Mouse (Mus musculus) cerebellum, adult 11 months (tissue): ENCODE measurements around the gene Syn3.

Source experiments
- DNase-seq: peaks from one replicate; pipeline ENCODE4 v3.0.0; 2022

Gene Syn3

DNA sequence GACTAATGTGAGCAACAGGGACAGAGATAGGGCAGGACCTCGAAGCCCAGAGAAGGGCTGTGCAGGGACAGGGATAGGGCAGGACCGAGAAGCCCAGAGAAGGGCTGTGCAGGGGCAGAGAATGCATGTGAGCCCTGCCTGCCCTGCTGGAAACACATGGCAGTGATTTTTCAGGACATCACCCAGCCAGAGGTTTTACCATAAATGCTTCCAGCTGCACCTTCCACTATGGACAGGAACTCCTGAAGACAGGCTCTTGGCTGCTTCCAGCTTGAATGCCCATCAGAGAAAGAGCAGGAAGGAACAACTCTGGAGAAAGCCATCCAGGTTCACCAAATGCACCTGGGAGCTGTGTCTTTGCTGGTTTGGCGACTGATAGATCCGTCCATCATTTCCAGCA lies 131.3 kb downstream of the Syn3 start:
- DNase-seq: no peak

DNA sequence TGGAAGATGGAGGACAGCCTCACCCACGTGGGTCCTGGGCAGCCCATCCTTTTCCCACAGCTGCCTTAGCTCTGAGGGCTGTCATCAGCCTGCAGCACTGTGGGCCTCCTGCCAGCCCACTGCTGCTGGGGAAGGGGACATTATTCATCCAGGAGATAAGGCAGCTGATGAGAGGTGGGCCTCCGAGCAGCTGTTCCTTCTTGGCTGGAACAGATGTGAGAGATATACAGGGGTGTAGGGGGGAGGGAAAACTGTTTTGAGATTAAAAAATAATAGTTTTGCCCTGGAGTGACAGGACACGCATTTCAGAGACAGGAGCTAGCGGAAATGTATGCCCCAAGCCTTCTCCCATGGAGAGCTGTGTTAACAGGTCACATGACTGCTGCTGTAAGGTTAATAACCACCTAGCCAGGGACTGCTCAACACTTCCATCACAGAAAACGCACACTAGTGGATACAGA lies 133.0 kb downstream of the Syn3 start:
- no peak for DNase-seq

DNA sequence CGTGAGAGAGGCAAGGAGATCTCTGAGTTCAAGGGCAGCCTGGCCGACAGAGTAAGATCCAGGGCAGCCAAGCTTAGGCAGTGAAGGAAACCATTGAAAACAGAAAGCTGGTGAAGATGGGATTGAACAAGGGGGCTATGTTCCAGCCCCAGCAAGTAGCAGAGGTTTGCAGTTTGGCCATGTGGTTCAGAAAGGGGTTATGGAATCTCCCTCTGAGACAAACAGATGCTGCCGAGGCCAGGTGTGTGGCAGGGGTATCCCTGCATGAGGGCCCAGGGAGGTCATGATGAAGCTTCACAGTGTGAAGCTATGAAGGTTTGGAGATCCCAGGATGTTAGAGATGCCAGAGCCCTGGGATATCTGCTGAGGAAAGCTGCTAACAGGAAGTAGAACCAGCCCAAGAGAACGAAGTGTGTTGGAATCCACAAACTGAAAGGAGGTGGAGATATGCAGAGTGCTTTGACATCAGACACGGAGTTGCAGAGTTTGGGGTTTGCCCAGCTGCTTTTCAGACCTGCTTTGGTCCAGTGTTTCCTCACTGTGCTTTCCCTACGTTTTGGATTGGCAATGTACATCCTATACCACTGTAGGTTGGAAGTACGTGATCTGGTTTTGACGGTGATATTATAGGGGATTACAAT lies 134.9 kb downstream of the Syn3 start:
- no peak for DNase-seq

DNA sequence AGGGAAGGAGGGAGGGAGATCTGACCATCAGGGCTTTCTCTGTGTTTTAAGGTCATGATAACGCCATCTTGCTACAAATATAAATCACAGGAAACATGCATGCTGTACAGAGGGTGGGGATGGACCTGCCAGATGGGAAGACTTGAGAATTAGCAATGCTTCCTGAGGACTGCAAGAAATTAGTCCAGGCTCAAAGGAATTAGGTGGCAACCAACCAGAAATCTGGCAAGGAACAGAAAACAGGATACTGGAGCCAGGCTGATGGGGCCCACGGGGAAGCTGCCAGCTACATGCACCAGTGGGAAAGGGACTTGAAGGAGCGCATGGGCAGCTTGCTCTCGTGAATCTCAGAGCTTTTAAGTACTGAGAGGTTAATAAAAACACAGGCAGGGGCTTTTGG lies 139.0 kb downstream of the Syn3 start:
- peak; percentile 73 for DNase-seq

DNA sequence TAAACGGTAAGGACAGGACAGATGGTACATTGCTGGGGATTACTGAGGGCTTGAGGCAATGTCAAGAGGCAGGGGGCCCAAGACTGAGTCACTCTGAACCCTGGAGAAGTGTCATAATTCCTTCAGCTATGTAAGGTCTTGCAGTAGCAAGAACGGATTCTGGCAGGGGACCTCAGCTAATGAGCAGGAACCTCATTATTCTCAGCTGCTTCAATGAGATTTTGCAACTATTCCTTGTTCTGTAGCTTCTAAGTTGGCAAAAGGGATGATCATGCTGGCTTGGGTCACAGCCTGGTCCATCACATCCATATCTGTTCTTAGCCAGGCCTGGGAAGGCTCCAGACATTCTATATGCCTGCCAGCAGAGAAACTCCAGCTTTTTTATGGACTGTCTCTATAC lies 139.5 kb downstream of the Syn3 start:
- DNase-seq: peak; percentile 50

DNA sequence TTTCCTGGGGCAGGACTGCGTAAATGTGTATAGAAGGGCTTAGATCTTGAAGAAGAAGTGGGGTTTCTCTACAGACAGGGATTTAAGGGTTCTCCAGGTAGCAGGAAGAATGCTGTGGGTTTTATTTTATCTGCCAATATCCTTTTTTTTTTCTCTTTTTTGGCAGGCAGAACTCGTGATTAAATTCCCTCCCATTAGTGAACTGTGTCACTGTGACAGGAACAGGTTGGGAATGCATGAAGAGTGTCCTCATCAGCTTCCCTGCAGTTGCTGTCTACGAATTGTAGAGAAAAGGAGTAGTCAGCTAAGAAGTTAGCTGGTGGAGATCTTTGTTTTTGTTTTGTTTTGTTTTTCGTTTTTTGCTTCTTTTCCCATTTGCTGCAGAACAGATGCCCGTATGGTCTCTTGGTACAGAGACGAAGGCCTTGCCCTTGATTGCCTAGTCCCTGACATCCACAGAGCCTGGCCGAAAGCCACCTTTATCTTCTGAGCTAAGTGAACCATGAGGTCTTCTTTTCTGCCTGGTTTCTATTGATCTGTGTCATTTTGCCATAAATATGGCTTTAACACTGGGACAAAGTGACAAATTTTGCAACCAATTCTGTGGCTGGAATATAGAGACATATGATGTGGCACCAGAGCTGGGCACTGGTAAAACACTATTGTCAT lies 140.3 kb downstream of the Syn3 start:
- DNase-seq: peak; percentile 20

DNA sequence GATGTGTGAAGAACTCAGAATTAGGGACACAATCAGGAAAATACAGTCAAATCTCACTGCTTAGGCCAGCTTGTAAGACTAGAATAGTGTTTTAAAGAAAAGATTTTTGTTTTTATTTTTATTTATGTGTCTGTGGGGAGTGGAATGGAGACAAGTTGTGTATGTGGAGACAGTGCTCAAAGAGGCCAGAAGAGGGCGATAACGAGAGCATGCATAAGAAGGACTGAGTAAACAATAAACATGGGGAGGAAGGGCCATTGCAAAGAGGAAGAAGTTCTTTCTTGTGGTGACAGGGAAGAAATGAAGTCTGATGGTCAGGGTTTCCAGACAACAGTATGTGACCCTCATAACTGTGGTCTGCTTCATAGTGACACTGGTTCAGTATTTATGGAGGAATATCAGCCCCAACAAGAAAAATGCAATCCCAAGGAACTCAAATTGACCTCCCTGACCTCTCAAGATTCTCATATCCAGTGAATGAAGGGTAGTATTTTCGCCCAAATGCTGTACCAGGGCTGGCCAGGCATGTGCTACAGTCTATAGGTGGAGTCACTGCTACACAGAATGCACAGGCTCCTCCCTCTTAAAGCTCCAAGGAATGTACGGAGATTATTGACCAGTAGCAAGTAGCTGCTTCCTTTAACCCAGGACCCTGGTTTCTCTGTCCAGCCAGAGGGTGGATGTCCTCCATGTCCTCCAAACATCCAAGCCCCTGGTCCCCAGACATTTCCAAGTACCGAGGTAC lies 141.7 kb downstream of the Syn3 start:
- no peak for DNase-seq

DNA sequence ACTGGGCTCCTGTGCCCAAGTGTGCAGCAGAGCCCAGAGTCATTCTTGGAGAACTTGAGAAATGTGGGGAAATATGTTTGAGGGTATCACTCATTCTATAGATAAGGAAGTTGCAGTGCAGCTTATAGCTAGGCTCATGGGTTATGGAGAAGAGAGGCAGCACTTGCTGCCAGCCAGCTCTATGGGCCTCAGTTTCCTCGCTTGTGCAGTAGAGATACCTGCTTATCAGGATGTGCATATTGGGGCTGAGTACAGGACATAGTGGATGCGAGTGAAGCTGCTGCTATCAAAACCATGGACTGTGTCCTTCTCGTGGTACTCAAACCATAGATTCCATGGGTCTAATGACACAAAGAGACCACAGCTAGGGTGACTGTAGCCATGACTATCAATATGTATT lies 146.2 kb downstream of the Syn3 start:
- no peak for DNase-seq

DNA sequence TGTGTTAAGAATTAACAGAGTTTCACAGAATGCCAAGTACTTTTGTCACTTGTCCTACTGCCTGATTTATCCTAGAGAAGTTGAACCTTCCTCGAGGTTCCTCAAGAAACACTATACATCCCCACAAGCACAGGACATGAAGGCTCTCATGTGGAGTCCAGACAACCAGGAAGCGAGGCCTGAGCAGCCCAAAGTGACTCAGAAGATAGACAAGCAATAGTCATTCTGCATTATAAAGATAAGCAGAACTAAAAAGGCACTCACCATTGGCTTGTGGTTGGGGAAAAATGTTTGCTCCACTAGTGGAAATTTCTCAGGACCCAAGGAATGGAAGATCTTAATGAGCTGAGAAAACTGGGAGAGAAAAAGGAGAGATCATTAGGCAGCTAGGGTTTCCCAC lies 147.4 kb downstream of the Syn3 start:
- DNase-seq: no peak

DNA sequence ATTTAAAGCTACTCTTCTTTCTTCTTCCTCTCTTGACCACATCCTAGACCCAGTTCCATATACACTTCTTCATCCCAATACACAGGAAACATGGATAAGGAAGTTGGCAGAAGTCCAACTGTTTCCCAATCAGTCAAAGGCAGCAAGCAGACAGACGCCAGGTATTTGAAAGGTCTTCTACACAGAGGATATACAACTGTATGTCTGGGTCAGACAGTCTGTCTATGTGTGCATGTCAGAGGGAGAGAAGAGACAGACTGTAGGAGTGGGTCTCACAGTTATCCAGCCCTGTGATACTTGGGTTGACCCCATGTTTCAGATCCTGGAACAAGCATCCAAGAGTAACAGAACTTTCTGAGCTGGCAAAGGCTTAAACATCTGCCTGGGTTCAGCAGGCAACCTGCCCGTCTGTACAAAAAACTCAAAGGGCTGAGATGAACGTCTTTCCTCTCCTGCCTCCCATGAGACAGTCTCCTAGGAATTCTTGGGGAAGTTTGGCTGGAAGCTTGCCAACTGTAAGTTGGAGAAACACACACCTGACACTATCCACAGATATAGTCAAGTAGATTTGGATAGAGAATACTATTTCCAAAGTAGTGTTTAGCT lies 152.4 kb downstream of the Syn3 start:
- no peak for DNase-seq

DNA sequence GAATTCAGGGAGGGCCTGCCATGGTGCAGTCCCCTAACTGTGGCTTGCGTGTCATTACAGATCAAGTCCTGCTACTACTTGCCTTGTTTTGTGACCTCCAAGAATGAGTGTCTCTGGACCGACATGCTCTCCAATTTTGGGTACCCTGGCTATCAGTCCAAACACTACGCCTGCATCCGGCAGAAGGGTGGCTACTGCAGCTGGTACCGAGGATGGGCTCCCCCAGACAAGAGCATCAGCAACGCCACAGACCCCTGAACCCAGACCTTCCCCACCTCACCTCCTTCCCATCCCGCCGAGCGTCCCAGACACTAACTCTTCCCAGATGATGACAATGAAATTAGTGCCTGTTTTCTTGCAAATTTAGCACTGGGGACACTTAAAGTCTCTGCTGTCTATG lies 153.1 kb downstream of the Syn3 start:
- DNase-seq: no peak

DNA sequence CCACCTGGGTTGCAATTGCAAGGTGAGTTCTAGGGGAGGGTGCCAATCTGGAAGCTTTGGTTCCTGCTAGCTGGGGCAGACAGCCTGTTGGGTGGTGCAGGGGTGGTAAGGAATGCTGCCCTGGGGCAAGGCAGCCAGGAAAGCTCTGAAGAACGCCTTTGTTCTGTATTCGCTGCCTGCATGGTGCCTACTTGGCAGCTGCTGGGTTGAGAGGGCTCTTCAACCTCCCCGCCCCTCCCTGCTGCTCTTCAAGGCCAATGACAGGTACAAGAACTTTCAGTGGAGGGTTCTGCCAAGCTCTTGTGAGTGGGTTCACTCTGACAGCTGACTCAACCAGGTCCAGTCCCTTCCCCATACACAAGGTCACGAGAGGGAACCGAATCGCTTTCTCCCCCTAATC lies 154.0 kb downstream of the Syn3 start:
- no peak for DNase-seq

DNA sequence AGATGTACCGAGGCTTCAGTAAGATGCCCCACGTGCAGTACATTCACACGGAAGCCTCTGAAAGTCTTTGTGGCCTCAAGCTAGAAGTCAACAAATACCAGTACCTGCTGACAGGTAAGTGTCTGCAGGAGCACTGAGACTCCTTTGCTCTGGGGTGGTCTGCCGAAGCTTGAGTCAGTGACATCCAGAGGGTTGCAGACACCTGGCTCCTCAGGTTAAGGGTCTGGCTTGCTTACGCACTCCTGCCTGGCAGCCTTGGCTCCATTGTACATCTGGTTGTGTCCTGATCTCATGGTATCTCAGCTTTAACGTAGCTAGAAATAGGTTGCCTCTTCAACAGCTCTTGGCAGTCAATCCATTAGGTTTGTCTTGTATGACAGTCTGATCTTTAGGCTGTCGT lies 154.8 kb downstream of the Syn3 start:
- no peak for DNase-seq

DNA sequence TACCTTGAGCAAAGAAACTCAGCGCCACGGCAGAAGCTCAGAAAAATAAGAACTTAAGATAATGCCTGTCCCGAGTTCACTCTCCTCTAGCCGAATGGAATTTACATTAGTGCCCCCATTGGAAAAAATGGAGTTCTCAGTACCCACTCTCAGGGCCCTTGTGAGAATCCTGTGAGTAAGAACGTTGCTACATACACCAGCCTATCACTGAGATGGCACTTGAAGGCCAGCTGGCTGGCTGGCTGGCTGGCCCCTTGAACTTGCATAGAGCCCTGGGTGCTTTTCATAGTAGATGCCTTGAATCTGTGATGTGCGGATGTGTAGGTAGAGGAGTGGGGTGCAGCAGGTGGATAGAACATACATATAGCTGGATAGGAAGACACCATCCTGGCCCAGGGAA lies 155.3 kb downstream of the Syn3 start:
- no peak for DNase-seq

DNA sequence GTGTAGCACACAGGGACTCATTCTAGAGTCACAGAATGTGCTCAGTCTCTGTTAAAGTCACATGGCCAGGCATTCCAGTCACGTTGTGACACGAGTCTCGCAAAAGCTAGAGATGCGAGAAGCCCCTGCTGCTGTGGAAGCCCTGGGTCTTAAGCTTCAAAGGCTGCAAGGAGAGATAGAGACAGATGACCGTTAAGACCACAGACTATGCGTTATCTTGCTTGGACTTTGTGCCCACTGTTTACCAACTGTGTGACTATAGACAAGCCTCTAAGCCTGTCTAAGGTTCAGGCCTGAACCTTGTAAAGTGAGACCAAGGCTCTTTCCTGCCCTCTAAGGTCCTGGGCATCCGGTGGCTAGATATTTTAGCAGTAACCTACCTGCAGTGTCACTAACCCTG lies 156.0 kb downstream of the Syn3 start:
- DNase-seq: no peak

DNA sequence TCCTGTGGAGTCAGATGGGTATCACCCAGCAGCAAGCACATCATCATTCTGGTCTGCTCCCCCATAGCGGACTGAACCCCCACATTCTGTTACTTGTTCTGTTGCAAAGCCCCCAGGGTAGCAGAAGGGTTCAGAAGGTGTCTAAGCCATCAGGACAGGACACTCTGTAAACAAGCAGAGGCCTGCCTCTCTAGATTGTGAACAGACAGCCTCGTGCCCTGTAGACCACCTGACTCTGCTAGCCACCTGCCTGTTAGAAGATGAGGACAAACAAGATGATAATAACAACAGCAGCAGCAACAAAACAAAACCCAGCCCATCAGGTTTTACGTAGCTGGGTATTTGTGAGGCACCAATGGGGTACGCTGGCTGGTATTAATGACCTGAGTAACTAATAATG lies 156.5 kb downstream of the Syn3 start:
- DNase-seq: no peak

DNA sequence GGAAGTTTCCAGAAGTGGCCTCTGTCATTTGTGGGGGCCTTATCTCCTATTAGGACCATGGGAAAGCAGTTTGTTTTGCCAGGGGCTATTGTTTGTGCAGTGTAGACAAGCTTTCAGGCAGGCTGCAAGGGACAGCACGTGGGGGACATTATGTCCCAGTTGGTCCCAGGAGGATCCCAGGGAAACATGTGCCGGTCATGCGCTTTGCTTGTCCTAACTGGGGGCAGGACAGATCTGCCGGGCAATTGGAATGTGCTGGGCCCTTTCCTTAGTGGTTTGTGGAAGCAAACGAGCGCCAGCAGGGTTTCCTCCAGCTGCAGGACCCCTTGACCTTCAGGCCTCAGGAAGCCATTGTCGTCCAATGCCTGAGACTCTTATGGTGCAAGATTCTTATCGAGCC lies 157.1 kb downstream of the Syn3 start:
- DNase-seq: no peak

DNA sequence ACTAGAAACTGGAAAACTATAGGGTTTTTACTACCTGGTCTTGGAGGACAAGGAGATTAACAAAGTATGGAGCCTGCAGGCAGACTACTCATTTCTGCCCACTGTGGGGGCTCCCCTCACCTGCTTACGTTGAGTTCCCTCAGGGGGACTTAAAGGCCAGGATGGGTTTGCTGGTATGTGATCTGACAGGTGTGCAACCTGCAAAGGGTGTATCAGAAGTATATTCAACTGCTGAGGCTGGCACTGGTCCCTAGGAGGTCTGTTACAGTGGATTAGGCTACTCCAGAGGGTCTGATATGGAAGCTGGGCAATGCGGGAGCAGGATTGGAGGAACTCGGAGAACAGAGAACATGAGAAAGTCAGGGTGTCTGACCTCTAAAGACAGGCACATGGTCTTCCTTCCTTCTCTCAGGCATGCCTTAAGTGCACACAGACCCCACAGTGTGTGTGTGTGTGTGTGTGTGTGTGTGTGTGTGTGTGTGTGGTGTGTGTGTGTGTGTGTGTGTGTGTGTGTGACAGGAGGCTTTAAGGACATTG lies 157.6 kb downstream of the Syn3 start:
- DNase-seq: no peak

DNA sequence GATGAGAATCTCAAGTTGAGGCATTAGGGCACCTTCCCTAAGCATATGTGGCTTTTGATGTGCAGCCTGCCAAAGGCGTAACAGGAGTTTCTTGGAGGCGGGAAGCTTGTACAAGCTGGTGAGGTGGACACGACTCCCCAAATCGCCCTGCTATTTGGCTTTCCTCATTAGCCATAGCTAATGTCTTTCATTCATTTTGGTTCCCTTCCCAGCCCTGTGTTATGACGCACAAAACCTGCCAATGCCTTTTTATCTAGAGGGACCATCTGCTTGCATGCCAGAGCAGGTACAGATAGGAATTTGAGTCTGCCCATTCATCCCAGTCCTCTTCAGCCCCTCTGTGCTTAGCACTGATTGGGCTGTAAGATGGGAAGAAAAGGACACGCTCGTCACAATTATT lies 158.3 kb downstream of the Syn3 start:
- peak; percentile 28 for DNase-seq

DNA sequence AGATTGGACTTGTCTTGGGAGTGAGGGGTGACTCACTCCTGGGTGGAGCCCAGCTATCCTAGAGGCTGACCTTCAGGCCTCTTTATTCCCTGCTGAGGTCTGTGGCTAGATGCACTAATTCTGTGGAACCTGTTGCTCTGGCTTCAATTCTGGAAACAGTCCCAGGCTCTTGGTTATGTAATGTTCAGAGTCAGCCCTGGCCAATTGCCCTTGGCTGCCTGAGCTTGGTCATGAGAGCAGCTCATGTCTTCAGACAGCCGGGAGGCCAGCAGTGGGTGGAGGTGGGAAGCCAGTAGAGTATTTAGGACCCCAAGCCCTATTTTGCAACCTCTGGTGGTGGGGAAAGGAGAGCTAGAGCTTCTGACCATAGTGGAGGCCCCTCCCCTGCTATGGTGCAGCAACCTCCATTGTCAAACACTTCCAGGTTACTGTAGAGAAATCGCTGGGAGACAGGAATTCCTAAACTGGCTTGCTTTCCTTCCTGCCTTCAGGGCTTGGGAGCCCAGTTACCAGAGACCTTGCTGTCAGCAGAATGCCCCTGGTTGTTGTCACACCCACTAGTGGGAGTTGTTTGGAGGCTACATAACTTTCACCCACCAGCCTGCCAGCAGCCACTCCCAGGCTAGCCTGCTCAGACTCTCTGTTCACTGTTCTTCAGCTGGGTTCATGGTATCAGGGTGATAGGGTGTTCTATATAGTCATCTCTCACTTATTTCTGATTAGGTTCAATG lies 158.9 kb downstream of the Syn3 start:
- peak; percentile 92 for DNase-seq

DNA sequence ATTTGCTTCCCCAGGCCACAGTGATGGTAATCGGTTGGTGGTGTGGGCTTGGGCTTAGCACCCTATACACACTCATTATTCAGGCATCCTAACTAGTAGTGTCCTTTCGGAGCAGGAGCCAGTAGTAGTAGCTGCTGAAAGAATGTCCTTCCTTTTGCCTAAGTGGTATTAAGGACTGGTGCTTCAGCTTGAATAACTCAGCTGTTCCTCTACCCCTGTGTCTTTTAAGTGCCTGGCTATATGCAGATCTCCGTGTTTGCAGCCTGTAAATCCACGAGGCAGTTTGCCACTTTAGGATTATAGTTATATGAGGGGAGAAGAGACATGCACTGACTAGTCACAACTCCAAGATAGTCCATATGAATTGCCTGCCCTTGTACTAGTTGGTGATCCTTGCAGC lies 159.6 kb downstream of the Syn3 start:
- no peak for DNase-seq

DNA sequence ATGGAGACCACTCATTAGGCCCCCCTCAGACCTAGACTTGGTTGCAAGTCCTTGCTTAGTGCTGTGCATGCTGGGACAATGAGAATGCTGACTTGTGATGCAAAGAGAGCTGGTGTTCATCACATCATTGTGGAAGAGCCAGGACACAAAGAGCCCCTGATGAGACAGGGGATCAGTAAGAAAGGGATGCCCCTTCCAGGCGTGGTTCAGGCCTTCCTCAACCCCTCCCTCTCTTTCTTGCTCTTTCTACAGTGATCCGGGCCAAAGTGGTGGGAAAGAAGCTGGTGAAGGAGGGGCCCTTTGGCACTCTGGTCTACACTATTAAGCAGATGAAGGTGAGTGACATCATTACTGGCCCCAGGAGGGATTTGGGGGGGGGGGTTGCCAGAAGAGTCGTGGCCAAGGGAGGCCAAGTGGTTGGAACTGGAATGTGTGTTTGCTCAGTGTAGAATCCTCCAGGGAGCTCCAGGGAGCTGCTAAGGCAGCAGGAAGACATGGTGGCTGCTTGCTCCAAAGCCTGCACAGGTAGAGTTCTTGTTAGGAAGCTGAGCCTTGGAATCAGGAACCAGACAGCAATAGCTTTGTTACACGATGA lies 160.5 kb downstream of the Syn3 start:
- no peak for DNase-seq

DNA sequence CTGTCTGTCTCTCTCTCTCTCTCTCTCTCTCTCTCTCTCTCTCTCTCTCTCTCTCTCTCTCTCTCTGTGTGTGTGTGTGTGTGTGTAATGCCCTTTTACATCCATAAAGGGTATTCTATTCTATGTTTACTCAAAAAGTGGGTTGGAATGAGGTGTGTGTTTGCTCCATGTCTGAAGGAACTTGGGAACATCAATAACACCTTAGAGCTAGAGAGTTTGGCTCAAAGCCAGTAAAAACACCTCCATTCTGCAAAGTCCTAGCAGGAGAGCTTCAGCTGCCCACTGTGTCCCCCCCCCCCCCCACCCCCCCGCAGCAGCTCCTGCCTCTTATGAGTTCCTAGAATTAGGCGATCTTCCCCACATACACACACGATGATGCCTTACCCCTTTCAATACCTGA lies 161.5 kb downstream of the Syn3 start:
- DNase-seq: no peak
